Mouse (Mus musculus) adrenal gland, adult (tissue): ENCODE data around the gene Zbtb40.
A peak's percentile ranks its signal among the peaks of the same experiment; 100 is the strongest.

ENCODE experiments used
- DNase-seq, 2 experiments: peaks; one replicate each; pipeline ENCODE4 v3.0.0; 2022 to 2023; ENCODE audit warnings: low spot score in 1 of 2; ENCODE audit not compliant: inconsistent age in 2 of 2

Gene Zbtb40

DNA sequence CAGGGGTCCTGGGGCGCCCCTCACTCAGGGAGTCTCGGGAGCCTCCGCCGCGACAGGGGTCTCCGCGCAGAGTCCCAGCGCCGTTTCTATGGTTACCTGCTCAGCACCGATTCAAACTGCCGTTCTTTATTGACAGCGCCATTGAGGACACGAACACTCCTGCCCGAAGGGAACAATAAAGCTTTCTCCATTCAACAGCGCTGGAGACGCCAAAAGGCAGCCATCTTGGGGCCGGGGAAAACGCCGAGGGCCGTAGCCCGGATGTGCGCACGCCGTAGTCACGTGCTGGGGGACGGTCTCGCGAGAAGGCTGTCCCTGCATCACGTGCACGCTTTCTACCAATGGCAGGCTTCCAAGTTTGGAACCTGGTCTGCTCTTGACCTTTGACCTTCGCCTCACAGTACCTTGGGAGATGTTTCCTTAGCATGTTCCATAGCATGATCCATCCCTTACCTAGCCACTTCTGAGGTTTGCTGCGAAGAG lies at the start of gene Zbtb40:
Gene Zbtb40, minus strand, starts transcription at position 252 of the 483 bp plus-strand sequence.
- DNase-seq, result peak; percentile 93 to 96

DNA sequence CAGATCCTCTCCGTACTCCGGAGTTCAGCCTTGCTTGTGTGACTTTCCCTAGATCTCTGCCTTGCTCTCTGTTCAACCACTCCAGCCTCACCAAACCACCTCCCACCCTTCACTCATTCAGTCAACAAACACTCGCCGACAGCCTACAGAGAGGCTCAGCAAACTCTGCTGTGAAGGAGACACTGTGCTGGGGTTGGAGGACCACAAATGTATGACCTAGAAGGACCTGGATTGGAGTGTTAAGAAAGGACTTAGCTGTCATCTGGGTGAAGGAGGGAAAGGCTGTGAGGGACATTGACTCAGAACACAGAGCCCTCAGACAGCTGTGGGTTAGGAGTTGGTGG lies 49.4 kb upstream of the Zbtb40 start:
- DNase-seq, result no peak

DNA sequence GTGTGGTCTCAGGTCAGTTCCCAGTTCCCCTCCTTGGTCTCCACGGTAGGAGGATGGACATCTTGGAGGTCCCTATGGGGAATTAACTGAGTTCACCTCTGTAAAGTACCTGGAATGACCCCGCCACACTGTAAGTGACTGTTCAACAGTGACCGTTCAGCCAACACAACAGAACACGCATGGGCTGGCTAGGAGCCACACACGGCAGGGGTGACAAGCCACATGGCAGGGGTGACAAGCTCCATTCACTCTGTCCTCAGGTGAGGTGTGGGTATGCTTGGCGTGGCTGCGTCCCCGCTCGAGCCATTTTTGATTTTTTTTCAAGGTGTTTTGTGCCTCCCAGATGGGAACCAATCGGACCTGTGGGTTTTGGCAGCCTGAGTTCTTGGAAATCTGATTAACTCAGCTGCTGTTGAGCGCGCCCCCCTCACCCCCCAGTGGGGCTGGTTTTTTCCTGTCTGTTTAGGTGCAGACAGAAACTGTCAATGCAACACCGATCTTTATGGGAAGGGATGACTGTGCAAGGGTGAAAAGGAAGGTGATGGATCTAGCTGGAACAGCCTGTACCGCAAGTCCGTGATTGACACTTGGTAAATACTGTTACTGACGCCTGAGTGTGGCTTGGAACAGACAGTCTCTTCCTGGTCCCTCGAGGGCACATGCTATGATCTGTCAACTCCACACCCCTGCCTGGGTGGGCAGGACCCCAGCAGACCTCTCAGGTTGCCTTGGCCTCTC lies 48.8 kb upstream of the Zbtb40 start:
- DNase-seq, result no peak

DNA sequence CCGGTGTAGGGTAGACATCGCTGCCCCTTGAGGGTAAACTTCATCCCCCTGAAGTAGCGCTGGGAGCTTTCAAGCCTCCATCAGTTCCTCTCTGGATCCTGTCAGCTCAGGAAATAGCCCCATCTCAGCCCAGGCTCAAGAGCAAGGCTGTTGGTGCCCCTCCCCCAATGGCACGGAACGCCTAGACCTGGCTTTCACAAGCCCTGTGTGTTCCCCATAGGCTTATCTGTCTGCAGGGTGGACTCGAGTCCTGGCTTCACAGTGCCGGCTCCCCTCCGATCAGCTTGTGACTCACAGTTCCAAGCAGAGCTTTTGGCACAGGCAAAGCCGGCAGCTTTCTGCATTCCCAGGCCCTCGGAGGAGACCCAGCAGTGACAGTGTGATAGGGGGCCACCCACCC lies 47.8 kb upstream of the Zbtb40 start:
- no peak for DNase-seq

DNA sequence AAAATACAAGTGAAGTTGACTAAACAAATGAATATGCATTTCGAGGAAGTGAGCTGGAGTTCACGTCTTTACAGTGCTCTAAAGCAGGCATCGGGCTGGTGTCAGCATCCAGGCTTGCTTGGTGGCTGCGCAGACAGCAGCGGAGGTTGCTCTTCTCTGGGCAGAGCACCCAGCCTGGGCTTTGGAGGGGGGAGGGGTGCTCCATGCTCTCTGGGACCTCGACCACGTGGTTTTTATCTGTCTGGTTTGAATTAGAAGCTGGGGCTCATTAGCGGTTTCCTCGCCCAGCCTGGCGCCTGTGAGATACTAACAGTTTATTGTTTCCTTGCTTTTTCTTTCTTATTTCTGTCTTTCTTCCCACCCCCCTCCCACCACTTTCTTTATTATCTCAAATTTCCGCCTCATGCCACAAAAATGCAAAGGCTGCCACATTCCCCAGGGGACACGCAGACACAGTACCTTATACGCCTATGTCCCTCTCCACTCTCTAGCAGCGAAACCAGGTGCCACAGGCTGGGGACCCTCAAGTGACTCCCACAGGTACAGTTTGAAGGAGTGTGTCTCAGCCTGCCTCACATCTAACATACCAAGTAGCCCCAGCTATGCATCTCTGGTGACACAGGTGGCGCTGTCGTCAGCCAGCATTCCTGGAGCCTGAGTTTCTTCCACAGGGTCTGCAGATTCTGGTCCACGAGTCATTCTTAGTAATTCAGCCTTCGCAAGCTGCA lies 36.6 kb upstream of the Zbtb40 start:
- DNase-seq, result peak; percentile 35 to 63

DNA sequence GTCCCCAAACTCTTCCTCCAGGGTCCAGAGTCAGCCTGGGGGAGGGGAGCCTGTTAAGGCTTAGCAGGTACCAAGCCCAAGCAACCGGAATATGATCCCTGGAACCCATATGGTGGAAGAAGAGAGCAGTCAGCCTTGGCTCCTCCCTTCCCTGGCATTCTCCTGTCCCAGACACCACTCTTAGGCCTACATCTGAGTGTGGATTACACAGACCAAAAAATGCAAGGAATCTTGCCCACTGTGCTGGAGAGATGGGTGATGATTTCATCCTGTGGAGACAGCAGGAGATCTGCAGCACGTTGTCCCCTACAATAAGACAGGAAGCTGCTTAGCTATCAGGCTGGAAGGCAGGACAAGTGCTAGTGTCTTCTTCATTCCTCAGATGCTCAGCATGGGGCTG lies 34.3 kb upstream of the Zbtb40 start:
- DNase-seq, result no peak

DNA sequence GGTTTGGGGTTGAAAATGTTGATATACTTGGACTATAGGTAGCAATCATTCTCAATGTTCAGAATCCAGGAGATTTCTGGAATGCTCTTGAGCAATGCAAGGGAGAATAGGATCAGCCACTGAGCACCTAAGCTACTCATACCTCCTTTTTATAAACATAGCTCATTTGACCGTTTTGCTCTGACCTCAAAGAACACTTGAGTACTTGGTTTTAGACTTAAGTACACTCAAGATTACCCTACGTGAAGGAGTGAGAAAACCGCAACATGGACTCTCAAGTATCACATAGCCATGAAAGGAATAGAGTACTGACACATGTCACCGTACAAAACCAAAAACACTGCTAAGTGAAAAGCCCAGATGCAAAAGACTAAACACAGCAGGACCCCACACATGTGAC lies 32.8 kb upstream of the Zbtb40 start:
- DNase-seq, result no peak

DNA sequence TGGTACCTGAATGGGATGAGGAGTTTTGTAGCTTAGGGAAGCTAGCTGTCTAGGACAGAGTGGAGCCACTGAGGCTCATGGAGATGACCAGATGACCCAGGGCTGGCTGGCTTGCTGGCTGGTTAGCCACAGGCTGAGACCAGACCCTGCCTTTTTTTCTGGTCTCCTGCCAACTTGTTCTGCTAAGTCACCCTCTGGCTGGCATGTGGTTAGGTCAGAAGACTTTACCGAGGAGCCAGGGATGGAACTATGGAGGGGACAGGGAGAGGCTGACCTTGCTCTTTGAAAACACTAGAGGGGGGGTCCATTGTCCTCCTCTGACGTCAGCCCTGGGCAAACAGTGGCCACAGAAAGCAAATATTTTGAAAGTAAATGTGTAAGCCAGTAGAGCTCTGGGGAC lies 28.6 kb upstream of the Zbtb40 start:
- DNase-seq, result peak in 1 of 2 experiments; percentile 66

DNA sequence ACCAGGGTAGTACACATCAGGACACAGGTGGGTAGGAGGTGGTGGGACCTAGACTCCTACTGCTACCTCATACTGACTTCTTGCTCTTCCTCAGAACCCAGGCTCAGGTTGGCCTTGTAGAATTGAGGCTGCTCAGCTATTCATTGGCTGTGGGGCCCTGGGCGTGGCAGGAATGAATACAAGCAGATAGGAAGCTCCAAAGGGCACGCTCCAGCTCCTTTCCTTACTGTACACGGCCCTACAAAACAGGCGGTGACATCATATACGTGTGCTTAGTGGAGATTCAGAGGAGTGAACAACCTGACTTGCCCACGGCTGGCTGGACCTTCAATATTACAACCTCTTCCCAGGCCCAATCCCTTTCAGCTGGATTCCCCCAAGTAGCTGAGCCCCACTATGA lies 22.6 kb upstream of the Zbtb40 start:
- DNase-seq, result no peak

DNA sequence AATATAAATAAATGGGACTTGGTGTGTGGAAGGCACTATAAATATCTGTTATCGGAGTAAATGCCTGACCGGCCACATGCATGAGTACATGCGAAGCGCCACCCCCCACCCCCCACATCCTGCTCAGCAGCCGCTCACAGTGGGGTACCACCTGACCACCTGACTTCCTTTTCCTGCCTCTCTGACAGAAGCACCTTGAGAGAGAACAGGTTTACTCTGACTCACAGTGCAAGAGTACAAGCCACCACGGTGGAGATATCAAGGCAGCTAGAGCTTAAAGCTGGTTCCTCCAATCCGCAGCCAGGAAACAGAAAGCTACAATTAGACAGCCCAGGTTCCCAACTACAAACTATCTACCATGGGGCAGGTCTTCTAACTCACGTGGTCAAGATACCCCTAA lies 19.9 kb upstream of the Zbtb40 start:
- DNase-seq, result no peak

DNA sequence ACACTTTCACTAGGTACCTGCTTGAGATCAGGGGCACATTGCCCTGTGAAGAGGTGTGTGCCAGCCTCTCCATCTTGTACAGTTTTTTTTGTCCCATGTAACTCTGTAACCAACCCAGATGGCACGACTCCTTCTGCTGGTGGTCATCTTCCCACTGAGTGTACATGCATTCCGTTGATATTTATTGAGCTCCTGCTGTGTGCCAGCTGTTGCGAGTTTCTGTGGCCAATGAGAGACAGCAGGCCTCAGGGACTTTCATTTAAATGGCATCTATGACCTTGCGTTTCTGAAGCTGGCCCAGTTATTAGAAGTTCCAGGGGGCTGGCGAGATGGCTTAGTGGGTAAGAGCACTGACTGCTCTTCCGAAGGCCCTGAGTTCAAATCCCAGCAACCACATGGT lies 17.2 kb upstream of the Zbtb40 start:
- DNase-seq, result no peak

DNA sequence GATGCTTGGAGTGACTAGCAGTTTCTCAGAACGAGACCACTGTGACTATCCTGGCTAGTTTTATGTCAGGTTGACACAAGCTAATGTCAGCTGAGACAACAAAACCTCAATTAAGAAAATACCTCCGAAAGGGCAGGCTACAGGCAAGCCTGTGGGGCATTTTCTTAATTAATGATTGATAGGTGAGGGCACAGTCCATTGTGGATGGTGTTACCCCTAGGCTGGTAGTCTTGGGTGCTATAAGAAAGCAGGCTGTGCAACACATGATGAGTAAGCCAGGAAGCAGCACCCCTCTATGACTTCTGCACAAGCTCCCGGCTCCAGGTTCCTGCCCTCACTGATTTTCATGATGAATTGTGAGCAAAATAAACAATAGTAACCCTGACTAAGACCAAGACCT lies 6.3 kb upstream of the Zbtb40 start:
- no peak for DNase-seq

DNA sequence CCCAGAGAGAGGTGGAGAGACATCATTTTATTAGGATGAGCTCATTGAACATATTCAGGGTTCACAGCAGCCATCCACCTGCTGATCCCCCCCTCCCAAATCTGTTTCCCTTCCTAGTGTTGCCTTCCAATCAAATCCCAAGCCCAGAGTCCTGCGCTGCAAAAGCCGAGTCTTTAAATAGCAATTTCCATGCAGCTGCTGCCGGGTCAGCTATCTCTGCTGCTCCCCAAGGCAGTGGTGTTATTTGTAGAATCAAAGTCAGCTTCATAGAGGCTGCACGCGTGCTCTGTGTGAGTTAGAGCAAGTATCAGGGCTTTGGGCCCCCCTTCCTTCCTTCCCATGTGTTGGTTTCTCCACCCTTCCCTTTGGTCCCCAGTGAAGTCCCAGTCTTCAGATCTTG lies 5.2 kb upstream of the Zbtb40 start:
- no peak for DNase-seq

DNA sequence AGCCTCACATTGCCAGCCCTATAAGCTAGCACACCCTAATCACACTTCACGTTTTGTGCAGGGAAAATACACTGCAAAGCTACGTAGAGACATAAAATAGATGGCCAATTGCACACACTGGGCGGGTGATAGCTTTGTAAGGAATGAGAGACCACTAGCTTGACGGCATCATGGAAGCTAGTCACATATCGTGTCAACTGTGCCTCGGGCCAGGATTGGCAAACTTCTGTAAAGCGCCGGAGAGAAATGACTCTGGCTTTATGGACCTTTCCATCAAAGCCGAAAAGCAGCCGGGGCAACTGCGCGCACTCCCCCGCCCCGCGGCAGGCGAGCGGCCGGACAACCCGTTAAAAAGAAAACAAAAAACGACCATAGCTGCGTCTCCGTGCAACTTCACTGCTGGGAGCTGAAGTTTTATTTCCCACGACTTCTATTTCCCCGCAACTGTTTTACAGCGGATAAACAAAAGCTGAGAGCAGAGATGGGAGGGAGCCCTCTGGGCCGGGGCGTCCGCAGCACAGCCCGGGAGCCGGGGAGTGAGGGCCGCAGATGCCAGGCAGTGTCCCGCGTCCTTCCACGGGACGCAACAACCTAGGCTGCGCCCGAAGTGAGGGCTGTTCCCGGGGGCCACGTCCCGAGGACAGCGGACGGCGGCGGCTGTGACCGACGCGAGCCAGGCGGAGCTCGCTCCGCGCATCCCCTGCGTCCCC lies 606 bp downstream of the Zbtb40 start:
- peak in 1 of 2 experiments; percentile 22 for DNase-seq

DNA sequence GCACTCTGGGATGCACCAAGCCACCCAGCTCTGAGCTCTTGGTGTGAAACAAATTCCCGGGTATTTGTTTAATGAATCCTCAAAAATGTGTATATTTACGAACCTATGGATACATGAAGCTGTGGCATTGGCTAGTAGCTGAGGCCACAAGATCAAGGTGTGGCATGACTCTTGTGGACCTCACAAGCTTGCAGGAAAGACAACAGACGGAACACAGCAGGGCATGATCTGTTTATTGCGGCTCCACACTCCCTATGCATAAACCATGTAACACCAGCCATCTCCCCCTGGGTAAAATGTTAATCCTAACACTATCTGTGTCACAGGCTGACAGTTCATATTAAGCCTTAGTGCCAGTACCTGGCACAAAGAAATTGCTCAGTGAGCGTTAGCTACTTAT lies 2.5 kb downstream of the Zbtb40 start:
- DNase-seq, result no peak

DNA sequence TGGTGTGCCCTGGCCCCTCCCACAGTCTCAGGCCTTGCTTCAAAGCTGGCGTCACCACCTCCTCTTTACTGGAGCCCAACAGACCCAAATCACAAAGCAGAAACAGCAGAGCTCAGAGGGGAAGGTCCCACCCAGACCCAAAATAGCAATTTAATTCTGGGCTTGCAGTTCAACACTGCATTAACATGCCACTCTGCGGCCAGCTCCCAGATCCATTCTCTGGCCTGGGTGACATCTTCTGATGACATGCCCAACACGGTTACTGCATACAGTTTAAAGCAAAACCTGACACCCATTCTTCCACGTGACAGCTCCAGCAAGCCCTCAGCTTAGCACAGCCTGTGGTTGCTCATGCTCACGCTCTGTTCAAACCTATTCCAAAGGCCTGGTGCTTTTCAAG lies 4.1 kb downstream of the Zbtb40 start:
- DNase-seq, result peak in 1 of 2 experiments; percentile 28

DNA sequence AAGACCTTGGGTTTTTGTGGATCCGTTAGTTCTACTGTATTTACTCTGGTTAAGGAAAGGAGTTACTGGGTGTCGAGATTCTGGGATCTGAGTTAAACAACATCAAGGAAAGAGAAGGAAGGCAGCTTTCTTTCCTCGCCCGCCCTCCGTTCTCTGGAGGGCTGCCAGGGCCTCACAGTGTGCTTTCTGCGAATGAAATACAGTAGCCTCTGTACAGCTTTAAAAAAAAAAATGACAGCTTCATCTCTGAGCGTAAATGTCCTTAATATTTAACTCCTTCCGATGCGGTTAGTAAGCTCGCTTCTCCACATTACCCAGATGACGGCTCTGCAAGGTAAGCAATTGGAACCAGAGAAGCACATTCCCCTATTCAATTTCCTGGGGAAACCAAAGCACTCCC lies 4.8 kb downstream of the Zbtb40 start:
- peak; percentile 66 to 83 for DNase-seq

DNA sequence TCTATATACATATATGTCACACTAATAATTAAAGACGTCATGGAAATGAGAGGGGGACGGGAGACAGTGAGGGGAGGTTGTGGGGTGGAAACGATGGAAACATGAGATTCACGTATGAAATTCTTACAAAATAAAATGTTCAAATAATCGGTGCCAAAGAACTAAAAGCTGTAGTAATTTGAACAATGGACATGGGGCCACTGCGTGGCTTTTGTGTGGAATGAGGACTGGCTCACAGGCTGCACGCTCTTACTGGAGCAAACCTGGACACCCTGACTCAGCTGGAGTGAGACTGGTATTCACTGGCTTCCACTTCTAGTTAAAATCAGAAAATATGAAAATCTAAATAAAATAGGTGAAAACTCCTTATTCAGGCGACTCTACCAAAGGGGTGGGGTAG lies 6.6 kb downstream of the Zbtb40 start:
- DNase-seq, result no peak

DNA sequence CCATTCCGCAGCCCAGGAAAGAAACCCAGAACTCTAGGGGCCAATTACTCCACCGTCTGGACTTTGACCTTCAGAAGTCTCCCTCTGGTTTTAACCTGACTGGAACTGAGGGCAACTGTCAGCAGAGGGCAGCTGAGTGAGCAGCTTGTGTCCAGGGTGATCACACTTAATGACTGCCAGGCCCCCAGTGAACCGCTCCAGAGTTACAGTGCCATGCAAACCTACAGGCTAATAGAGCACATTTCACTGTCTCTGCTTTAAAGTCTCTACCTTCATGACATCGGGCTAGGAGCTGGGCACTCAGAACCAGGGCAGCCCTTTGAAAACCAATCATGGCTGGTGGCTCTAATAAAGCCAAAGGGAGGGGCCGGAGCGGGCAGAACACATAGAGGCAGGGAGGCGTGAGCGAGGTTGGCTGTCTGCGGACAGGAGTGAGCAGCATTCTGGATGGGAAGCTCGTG lies 7.4 kb downstream of the Zbtb40 start:
- DNase-seq, result no peak

DNA sequence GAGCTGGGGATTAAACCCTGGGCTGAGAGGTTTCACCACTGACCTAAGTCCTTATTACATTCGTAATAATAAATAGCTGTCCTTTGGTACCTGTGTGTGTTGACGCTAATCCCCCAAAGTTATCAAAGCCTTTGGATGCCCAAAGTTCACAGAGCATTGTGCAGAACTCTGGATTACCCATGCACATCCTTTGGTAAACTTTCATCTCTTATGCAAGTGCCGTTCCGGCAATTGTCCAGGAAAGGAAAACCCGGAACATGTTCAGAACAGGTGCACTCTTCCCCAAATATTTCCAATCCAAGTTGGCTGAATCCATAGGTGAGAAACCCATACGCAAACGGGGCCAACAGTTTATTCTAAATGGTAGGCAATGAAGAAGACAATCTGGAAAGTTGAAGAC lies 9.2 kb downstream of the Zbtb40 start:
- DNase-seq, result no peak

DNA sequence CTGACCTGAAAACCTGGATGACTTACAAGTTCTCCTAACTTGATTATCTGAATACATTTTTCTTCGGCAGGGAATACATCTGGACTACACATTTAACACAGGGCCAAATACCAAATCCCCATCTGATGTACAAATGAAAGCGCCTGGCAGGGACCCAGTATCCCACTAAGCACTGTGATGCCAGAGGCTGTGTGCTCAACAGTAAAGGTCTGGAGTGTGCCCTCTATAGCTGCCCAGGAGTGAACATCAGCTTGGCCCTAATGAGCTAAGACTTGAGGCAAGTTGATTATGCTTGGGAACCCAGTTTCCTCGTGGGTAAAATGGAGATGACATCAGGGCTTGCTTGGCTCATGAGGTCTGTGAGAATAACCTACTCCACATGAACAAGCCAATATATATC lies 10.1 kb downstream of the Zbtb40 start:
- DNase-seq, result no peak

DNA sequence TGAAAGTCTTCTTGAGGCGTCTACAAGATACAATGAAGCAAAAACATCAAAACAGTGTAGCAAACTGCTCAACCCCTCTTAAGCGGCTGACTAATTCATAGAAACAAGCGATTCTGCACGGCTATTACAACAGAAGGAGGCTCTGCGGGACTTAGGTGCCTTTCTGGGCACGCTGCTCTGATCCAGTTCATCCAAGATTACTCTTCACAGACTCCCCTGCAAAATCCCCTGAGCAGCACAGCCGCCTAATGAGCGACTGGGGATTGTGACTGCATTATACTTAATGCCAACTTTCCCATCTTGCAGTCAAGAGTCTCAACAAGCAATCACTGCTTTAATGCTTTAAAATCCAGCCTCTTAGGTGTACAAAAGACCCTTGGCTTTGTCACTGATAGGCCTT lies 10.5 kb downstream of the Zbtb40 start:
- DNase-seq, result no peak
